Mouse (Mus musculus) left cerebral cortex, adult 18-20 months (tissue): ENCODE measurements around the gene Relt. TPM values are rescaled to one million over a fixed set of nuclear protein-coding genes. Genes with fewer than 3 reads are reported as not detected.

ENCODE experiments used
- DNase-seq, 2 experiments: peaks; one replicate each; pipeline ENCODE4 v3.0.0; 2021 to 2022; ENCODE audit warnings: low spot score in 2 of 2, mixed read lengths in 1 of 2
- long read RNA-seq, 2 experiments: library from polyadenylated mRNA; stranded (forward); transcript quantifications; one replicate each; pipeline ENCODE4 v2.0.0; 2021
- total RNA-seq, 2 experiments: library from RNA; stranded (reverse); gene quantifications; 2 replicates each; pipeline ENCODE4 v1.2.3; 2021

Relt gene
- total RNA-seq = 10 to 100 TPM; 13.2 to 21.8 TPM
- long read RNA-seq, experiment 1, transcript Relt-201 (11 exons, 2,851 nt) = major isoform, 19 of 40 reads
- long read RNA-seq, experiment 1, partial matches to known transcripts = 4 of 40 reads
- long read RNA-seq, experiment 1, other reads (novel, unspliced or antisense) = 17 of 40 reads
- long read RNA-seq, experiment 2, transcript Relt-201 (11 exons, 2,851 nt) = major isoform, 8 of 18 reads
- long read RNA-seq, experiment 2, partial matches to known transcripts = 0 of 18 reads
- long read RNA-seq, experiment 2, other reads (novel, unspliced or antisense) = 10 of 18 reads

DNA sequence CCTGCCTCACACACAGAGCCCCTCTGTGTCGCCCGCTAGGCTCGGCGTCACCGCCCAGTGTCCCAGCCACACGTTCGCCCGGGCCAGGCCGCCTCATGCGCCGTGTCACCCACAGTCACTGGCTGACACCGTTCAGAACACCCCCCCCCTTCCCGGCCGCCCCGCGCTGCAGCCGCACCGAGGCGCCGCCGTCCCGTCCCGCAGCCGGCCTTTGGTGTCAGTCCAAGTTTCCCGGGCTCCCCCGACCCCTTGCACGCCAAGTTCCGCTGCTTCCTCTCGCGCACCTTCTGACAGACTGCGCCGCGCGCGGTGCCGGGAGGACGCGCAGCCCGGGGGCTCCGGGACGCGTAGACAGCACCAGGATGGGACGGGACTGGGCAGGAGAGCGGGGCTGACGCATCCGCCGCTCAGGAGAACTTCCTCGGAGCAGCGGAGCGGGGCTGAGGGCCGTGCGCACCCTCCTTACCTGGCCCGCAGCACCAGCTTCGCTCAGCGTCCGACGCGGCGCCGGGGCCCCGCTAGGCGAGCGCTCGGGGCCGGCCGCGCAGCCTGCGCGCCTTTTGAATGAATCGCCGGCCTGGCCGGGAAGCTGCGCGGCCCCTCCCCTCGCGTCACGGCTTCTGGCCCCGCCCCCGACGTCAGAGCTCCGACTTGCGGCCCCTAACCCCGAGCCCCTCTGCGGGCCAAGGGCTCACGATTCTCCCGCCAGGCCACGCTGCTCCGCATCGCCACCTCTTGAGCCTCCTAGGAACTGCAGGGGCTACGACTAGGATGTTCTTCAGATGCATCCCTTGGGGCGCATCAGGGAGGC, at the start of gene Relt:
Gene Relt (minus strand): TSS at position 619 of the 811 bp plus-strand sequence.
- DNase-seq = peak; percentile 86 to 87

DNA sequence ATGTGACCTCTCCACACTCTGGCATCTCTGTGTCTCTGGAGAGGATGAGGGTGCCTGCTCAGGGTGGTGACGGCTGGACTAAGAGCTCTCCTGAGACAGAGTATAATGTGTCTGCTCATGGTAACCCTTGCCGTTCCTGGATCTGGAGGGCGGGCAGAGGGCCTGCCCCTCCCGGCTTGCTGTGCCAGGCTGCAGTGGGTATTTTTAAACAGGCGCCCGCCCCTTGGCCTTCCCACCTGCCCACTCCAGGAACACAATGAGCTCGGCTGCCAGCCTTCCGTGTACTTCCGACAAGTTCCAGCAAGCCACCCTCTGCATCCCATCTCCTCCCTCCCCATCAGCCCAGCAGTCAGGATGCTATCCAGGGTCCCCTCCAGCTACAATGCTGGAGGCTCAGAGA, 48.5 kb upstream of the Relt start:
- no peak for DNase-seq

DNA sequence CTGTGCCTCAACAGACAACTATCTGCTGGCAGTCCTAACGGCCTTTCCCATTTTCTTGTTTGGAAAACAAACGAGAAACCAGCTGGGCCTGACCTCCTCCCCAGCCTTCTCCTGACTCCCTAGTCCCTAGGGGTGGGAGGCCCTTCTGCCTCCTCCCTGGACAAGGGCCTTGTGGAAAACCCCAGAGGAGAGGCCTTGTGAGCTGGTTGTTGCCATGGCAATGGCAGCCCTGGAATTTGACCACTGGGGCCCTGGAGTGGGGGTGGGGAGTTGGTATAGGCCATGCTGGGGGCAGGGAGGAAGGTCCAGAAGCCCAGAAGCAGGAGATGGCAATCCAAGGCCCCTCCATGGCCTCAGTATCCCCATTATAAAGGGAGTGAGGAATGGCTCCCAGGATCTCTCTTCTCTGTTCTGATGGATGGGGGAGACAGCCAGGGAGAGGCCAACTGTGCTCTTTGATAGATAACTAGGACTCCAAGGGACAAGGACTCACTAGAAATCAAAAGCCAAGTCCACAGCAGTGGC, 48.1 kb upstream of the Relt start:
- no peak for DNase-seq

DNA sequence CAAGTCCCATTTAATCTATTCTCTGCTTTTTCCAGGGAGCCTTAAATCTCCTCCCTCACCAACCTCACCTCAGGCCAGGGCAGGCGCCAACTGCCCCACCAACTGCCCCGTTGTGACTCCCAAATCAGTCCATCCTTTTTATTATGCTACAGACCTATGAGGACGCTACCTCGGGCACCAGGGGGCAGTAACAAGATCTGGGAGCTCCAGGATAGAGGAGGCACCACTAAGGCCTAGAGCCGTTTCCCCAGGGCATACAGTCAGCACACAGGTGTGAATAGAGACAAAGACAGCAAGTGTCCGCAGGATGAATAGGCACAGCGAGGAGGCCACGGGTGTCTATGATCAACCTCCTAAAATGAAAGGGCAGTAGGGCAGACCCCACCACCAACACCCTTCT, 45.3 kb upstream of the Relt start:
- DNase-seq = no peak

DNA sequence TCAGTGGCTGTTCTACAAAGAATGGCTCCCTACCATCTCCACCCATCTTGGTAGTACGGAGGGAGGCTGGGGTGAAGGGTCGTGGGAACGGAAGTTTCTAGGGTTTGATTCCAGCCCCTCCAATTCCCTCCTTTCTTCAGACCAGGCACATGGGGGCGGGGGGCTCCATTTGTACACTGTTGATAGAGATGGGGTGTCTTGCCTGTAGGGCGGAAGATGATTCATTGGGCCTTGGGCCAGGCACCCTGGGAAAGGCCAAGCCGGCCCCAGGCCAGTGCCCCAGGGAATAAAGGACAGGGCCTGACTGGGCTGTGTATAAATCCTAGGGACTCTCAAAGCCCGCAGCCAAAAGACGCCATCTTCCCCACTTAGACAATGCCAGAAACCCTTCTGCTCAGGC, 44.8 kb upstream of the Relt start:
- DNase-seq = no peak

DNA sequence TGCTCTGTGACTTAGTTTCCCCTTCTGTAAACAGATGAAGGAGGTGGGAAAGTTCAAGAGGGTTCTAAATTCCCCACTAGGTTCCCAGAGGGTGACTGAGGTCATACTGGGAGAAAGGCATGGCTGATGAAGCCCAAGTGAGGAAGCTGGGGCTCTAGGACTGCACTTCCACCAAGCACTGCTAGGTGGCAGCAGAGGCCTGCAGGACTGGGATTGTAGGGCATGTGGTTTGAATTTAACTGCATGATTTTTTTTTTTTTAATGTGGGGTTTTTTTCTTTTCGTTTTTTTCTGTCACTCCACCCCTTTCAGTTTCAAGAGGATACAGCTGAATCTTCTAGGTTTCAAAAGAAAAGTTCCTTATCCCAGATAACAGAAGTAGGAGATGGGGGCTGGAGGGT, 44.0 kb upstream of the Relt start:
- DNase-seq = peak; percentile 83 to 86

DNA sequence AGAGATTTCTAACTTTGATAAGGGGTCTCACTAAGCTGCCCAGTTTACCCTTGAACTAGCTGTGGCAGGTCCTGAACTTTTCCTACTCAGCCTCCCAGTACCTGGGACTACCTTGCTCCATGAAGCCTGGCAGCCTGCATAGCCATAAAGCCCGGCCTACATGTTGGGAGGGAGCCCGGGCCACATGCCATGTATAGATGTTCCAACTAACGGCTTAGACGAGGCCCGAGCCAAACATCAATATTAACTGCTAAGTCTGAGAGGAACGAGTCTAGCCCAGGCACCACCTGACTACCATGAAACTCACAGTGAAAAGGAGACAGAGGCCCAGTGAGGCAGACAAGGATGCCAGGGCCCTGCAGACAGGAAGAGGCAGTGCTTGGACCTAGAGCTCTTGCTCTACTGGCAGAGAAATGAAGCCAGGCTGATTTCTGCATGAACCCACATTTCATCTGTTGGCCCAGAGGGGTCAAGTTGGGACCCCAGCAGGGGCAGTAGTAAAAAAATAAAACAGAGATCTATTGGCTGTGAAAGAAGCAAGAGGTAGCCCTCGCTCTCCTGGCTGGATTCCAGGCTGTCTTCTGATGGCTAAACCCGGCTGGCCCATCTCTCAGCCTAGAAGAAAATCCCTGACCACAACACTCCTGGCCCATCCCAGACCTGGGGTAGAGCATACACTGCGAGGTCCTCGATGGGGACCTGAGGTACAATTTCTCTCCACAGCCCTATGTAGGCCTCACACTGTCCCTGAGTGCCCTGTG, 43.0 kb upstream of the Relt start:
- DNase-seq = no peak

DNA sequence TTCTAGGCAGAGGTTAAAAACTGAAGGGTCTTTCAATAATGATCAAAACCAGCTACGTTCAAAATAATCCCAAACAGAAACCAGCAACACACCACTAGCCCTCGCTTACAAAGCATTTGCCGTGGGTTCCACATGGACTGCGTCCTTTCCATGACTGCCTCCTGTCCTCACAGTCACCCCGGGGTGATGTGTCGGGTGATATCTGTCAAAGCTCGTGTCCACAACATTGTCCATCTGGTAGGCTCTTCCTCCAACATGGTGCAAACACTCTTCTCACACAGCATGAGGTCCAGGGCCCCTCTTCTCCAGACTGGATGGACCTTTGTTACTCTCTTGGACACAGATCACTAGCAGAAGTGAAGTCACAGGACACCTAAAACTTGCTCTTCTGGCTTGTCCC, 41.8 kb upstream of the Relt start:
- no peak for DNase-seq

DNA sequence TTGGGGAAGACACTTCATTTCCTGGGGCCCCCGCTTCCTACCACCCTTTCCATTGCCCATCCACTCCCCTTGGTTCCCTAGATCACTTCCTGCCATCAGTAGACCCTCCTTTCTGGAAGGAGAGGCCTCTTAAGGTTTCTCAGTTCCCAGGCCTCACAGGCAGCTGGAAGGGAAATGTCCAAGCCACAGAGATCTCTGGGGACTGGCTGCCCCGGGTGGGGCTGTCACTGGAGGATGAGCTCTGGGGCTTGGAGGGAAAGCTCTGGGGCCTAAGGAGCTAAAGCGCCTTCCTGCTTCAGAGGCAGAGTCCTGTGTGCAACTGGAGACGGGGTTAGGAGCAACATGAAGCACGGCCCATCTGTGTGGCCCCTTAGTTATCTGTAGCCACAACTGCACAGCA, 41.4 kb upstream of the Relt start:
- no peak for DNase-seq

DNA sequence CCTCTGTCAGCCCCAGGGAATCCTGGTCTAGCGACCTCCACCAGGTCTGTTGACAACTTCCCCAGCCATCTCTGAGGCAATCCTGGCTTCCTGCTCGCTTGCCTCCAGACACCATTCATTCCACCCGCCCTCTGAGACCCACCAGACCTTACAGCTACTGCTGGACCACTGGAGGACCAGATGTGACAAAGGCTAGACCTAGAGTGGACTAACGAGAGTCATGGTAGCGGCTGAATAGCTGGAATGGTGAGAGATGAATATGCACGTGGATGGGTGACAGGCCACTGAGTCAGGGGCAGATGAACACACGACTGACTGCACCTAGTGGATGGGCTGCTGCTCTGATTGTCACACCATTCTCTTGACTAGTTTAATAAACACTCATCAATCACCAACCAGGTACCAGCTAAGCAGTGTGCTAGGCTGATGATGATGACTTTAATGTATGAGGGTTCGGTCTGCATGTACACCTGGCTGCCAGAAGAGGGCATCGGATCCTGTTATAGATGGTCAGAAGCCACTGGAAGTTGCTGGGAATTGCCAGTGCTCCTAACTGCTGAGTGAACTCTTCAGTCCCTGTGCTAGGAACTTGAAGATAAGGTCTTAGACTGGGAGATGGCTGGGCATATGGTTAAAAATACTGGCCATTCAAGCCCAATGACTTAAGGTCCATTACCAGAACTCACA, 39.3 kb upstream of the Relt start:
- no peak for DNase-seq

DNA sequence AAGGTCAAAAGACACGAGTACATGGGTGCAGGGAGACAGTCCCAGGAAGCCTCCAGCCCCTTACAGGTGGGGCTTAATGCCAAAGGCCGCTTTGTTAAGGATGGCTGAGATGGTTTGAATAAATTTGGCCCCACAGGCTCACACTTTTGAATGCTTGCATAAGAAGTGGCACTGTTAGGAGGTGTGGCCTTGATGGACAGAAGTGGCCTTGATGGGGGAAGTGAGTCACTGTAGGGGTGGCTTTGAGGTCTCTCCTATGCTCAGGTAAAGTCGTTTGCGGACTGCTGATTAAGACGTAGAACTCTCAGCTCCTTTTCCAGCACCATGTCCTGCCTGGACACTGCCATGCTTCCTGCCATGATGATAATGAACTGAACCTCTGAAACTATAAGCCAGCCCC, 34.6 kb upstream of the Relt start:
- no peak for DNase-seq

DNA sequence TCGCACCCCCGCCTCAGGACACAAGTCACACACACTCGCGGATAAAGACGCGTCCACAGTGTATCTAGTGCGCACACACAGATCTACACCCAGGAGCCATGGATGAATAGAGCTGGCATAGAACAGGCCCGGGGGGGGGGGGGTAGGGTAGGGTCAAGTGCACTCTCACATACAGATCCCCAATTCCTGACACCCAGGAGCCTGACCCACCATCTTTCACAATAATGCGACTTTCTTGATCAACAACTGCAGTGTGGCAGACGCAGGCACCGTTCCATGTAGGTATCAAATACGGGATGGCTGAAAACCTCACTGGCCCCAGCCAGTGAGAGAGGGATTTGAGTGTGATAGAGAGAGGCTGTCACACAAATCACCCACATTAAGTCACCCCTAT, 31.6 kb upstream of the Relt start:
- DNase-seq = no peak

DNA sequence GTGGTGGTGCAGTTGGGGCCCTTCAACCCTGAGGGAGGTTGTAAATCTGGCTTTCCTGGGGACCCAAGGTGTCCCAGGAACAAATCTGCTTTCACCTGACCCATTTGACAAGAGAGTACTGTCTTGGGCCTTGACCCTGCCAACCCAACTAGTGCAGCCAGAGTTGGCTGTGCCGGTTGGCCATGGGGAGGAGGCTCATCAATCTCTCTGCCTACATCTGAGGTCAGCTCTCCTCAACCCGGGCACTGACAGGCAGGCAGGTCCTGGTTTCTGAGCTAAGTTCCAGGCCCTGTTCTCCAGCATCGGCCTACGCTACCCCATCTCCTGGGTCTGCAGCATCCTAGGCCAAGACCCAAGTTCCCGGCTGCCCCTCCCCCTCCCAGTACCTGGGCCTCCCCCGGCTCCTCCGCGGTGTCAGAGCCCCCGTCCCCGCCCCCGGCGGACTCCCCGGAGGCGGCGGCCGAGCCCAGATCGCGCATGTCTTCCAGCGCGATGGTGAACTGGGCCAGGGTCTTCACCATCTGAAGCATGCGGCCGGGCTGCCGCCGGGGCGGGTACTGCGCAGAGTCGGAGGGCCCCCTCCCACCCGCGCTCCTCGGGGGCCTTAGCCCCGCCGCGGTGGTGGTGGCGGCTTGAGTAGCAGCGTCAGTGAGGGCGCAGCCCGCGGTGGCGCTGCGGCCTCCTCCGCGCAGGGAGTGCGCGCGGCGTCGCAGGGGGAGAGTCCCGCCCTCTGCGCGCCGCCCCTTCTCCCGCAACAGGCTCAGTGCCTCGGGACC, 31.0 kb upstream of the Relt start:
- DNase-seq = peak; percentile 57 to 76

DNA sequence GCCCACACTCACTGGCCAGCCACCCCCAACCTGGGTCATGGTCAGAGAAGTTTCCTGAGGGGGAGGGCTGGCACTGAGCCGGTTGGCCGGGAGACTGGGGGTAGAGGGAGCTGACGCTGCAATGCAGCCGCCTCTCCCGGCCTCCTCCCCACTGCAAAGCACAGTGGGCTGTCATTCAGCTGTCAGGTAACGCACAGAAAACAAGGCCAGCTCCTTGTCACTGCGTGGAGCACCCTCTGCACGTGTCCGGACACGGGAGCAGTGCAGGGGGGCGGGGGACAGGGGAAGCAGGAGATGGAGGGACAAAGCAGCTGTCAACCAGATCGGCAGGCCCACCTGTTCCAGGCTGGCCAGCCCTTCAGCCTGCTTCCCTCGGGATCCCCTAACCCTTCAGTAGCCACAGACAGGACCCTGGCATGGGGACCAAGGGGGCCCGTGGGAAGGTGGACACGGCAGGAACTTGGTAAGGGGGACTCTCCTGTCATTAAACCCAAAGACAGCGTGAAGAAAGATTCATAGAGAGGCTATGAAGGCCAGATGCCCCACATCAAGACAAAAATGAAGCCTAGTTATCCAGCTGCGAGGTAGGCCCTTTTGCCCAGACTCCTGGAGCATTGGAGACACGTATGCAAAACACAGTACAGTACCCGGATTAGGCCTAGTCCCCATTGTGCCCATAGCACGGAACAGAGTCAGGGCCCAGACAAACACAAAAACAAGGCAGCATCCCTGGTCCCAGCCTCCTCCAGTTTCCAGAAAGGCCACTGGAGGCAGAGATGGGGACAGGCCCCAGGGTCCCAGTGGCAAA, 30.2 kb upstream of the Relt start:
- peak; percentile 33 to 51 for DNase-seq

DNA sequence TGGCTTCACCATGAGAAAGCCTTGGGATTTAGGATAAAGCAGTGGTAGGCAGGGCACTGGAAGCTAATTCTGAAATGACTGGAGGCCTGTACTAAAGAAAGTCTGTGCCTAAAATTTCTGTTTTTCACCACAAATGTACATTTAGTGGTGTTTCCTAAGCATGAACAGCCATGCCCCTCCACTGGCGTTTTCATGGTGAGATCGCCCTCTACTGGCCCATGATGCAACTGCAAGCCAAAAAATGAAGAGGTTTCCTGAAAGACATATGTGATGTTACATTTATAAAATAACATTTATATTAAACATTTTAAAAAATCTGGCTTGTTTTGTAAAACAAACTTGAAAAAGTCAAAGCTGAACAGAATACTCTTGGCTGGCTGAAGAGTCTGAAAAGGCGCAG, 23.3 kb upstream of the Relt start:
- DNase-seq = peak; percentile 60 to 62

DNA sequence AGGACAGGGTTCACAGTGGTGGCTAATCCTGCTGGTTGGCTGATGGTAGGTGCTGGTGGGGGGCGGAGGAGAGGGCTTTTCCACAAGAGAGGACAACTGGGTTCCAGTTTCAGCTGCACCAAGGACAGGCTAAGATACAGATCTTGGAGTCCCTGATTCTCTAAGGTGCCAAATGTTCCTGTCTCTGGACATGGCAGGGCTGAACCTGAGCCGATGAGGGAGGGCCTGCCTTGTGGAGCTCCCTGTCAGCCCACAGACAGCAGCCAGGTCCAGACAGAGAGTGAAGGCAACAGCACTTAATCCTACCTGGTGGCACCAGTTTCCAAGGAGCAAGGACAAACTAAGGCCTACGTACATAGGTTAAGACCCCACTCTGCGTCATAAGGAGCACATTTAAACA, 21.2 kb upstream of the Relt start:
- DNase-seq = no peak

DNA sequence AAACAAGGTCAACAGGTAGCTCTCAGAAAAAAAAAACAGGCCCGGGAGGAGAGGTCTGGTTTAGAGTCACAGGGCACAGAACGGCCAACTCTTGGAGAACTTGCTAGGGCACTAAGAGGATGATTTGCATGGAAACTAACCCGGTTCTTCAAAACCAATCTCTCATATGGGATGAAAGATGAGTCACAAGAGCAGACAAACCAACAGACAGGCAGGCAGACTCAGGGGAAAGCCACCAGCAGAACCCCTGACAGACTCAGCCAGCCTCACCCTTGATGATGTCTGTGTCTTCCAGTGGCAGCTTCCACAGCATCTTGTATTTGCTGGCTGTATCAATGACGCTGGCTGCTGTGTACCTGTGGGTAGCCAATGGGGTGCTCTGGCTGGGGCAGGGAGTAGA, 18.7 kb upstream of the Relt start:
- DNase-seq = no peak

DNA sequence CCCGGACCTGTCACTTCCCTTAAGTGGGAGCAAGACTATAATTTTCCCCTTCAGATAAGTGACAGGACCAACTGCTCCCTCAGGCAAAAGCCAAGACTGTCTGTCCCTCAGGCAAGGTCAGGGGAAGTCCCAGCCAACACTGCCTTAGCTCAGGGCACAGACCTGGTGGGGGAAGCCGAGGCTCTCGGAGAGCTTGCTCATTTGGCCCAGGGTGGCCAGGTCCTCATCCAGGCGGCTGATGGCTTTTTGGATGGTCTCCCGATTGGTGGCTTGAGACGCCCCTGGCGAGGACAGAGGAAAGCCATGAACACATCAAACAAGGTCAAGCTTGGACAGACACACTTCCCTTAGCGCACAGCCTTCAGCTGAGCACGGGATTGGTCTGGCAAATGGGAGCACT, 18.3 kb upstream of the Relt start:
- DNase-seq = no peak

DNA sequence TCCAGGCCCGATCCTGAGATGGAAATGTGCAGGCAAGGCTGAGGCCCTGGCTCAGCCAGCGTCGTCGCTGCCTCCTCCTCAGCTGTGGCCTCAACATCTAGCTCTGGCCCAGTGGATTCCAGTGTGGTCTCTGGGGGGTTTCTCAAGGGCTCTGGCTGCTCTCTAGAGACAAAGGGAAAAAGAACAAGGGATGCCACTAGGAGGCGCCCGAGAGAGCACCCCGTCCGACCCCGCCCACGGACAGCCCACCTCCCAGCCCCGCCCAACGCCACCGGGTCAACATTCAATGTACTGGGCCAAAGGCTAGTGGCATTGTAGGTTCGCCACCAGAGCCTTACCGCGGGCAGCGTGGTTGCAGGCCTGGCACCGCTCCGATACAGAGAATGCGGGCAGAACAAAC, 16.3 kb upstream of the Relt start:
- peak; percentile 42 to 58 for DNase-seq

DNA sequence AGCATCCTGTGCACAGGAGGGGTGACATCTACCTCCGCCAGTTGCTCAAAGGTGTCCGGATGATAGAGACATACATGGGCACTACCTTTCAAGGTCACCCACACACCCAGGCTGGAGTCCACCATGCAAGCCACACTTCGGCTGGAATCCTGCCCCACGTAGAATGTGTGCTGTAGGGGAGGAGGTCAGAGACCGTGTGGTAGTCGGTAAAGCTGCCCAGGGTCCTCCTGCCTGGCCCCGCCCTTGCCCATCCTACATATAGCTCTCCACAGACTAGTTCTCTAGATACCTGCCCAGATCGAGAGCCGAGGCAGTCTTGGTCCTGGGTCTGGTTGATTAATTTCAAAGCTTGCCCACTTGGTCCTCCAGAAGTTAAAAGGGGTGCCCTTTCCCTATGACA, 13.5 kb upstream of the Relt start:
- DNase-seq = no peak
